Mouse (Mus musculus) ES-E14 (cell line): ENCODE measurements around the gene Dnase1l3. TPM values are rescaled to one million over a fixed set of nuclear protein-coding genes. Genes with fewer than 3 reads are reported as not detected.

Experiments used
- DNase-seq: peaks from one replicate; pipeline ENCODE4 v3.0.0-alpha.2; 2013; ENCODE audit warnings: low read depth, low spot score
- H3K27ac ChIP-seq: 2 replicates; pipeline ENCODE4 v1.5.1; 2012; ENCODE audit warnings: low read depth, mild to moderate bottlenecking, low read length, moderate library complexity, mixed read lengths; ENCODE audit not compliant: poor library complexity, insufficient read depth, severe bottlenecking
- H3K36me3 ChIP-seq: 2 replicates; pipeline ENCODE4 v1.6.1; 2012; ENCODE audit warnings: mild to moderate bottlenecking, low read length, moderate library complexity, mixed read lengths; ENCODE audit not compliant: control insufficient read depth, poor library complexity, insufficient read depth, severe bottlenecking
- H3K4me1 ChIP-seq, 2 experiments: fragments of 150-350 bp in 1 of 2; sonication (generic) in 1 of 2; 2 replicates each; pipeline ENCODE4 v1.6.1; 2012; ENCODE audit warnings: low read length in 2 of 2, mild to moderate bottlenecking in 1 of 2, mixed read lengths in 1 of 2; ENCODE audit not compliant: control insufficient read depth in 2 of 2, insufficient read depth in 2 of 2, poor library complexity in 1 of 2
- H3K4me3 ChIP-seq, 2 experiments: fragments of 150-350 bp in 1 of 2; sonication (generic) in 1 of 2; 2 replicates each; pipeline ENCODE4 v1.5.1; 2012; ENCODE audit warnings: low read length in 2 of 2, low read depth in 1 of 2, mild to moderate bottlenecking in 1 of 2, mixed read lengths in 1 of 2; ENCODE audit not compliant: insufficient read depth in 1 of 2, poor library complexity in 1 of 2, severe bottlenecking in 1 of 2
- H3K9ac ChIP-seq: 2 replicates; pipeline ENCODE4 v1.6.1; 2012; ENCODE audit warnings: low read depth, mild to moderate bottlenecking, low read length, mixed read lengths; ENCODE audit not compliant: poor library complexity, insufficient read depth, severe bottlenecking
- H3K9me3 ChIP-seq: fragments of 150-350 bp; sonication (generic); 2 replicates; pipeline ENCODE4 v1.6.1; 2012; ENCODE audit warnings: low read depth, mild to moderate bottlenecking, low read length; ENCODE audit not compliant: control insufficient read depth, insufficient read depth
- CHD2 ChIP-seq: IDR thresholded peaks from 2 replicates; pipeline ENCODE4 v1.6.1; 2014; ENCODE audit warnings: mild to moderate bottlenecking, low read depth, low read length, inconsistent platforms
- HCFC1 ChIP-seq: IDR thresholded peaks from 2 replicates; pipeline ENCODE4 v1.6.1; 2012; ENCODE audit warnings: low read length, inconsistent platforms, borderline replicate concordance; ENCODE audit not compliant: insufficient read depth
- MAFK ChIP-seq: IDR thresholded peaks from 2 replicates; pipeline ENCODE4 v1.6.1; 2014; ENCODE audit warnings: mild to moderate bottlenecking, low read depth, low read length, inconsistent platforms; ENCODE audit not compliant: insufficient read depth
- ZC3H11A ChIP-seq: IDR thresholded peaks from 2 replicates; pipeline ENCODE4 v1.6.1; 2012; ENCODE audit warnings: low read depth, mild to moderate bottlenecking, inconsistent platforms, low read length, borderline replicate concordance
- ZNF384 ChIP-seq: IDR thresholded peaks from 2 replicates; pipeline ENCODE4 v1.6.1; 2012; ENCODE audit warnings: low read depth, low read length, inconsistent platforms
- in situ Hi-C, 2 experiments: fragments of 600-800 bp; cut with MboI; formaldehyde crosslinking; loops; one replicate each; pipeline ENCODE4 v1.15.1; 2025; ENCODE audit warnings: low sequenced_read_pairs in 2 of 2, inconsistent platforms in 1 of 2; ENCODE audit not compliant: unreplicated experiment in 2 of 2
- total RNA-seq: library from RNA; depleted of rRNA; stranded (reverse); fragments of 300-350 nt; gene quantifications from 2 replicates; pipeline ENCODE4 v1.2.3, GENCODE M21; 2012

Dnase1l3 gene
- total RNA-seq, 1 experiment = 0.09 TPM

- no peak overlapping the region for H3K9ac ChIP-seq
- H3K4me3 ChIP-seq = no peak overlapping the region
- no peaks in the 10 kb centered on the region for H3K4me1 ChIP-seq
- TF ChIP-seq ZNF384 (no peak), MAFK (no peak), HCFC1 (no peak), CHD2 (no peak), ZC3H11A (no peak)
- H3K36me3 ChIP-seq = no peaks in the 10 kb centered on the region
- H3K27ac ChIP-seq = no peak overlapping the region
- DNase-seq = no peak
- in situ Hi-C loops = no loop called here
- H3K9me3 ChIP-seq = no peaks in the 10 kb centered on the region
Measured at GRCm38 (mm10) chr14:7986913-7987312, 7.5 kb downstream of the Dnase1l3 start.

- TF ChIP-seq MAFK = no peak
- no peak for TF ChIP-seq ZNF384
- no peak for TF ChIP-seq ZC3H11A
- no peak for TF ChIP-seq CHD2
- no peak for TF ChIP-seq HCFC1
- Histone ChIP-seq H3K27ac (no peak overlapping the region), H3K9me3 (no peaks in the 10 kb centered on the region), H3K4me1 (no peaks in the 10 kb centered on the region), H3K4me3 (no peak overlapping the region), H3K36me3 (no peaks in the 10 kb centered on the region), H3K9ac (no peak overlapping the region)
- DNase-seq = no peak
- in situ Hi-C loops = no loop called here
Measured at GRCm38 (mm10) chr14:7981226-7981625, 13.1 kb downstream of the Dnase1l3 start.

- Histone ChIP-seq H3K4me3 (no peak overlapping the region), H3K4me1 (no peaks in the 10 kb centered on the region), H3K9me3 (no peaks in the 10 kb centered on the region), H3K27ac (no peak overlapping the region), H3K9ac (no peak overlapping the region), H3K36me3 (no peaks in the 10 kb centered on the region)
- in situ Hi-C loops = no loop called here
- TF ChIP-seq MAFK (no peak), ZC3H11A (no peak), CHD2 (no peak), HCFC1 (no peak)
- DNase-seq = no peak
Measured at GRCm38 (mm10) chr14:7978183-7978582, 16.2 kb downstream of the Dnase1l3 start.

- no peak for TF ChIP-seq ZC3H11A
- no peak overlapping the region for H3K9ac ChIP-seq
- no peaks in the 10 kb centered on the region for H3K36me3 ChIP-seq
- in situ Hi-C loops = no loop called here
- no peaks in the 10 kb centered on the region for H3K9me3 ChIP-seq
- H3K27ac ChIP-seq = no peak overlapping the region
- no peaks in the 10 kb centered on the region for H3K4me1 ChIP-seq
- DNase-seq = no peak
- H3K4me3 ChIP-seq = no peak overlapping the region
Measured at GRCm38 (mm10) chr14:7977471-7977870, 16.9 kb downstream of the Dnase1l3 start.

GRCm38 (mm10) chr14:7975177-7975576 lies 19.2 kb downstream of the Dnase1l3 start:
- in situ Hi-C loops = no loop called here
- no peak overlapping the region for H3K9ac ChIP-seq
- H3K9me3 ChIP-seq = no peaks in the 10 kb centered on the region
- no peak overlapping the region for H3K27ac ChIP-seq
- no peak for TF ChIP-seq MAFK
- no peak for TF ChIP-seq ZC3H11A
- TF ChIP-seq ZNF384 = no peak
- TF ChIP-seq CHD2 = no peak
- TF ChIP-seq HCFC1 = no peak
- no peak overlapping the region for H3K4me3 ChIP-seq
- no peak for DNase-seq
- H3K4me1 ChIP-seq = no peaks in the 10 kb centered on the region; a peak in 1 of 4 replicates
- H3K36me3 ChIP-seq = no peaks in the 10 kb centered on the region
